Mouse (Mus musculus) gastrocnemius, postnatal 4 days (tissue): ENCODE measurements around the gene Prr36. TPM values are rescaled to one million over a fixed set of nuclear protein-coding genes. Genes with fewer than 3 reads are reported as not detected.
A peak's percentile ranks its signal among the peaks of the same experiment; 100 is the strongest.
"Not testable (repeated sequence)": the region's sequence is repeated elsewhere in the genome, so short reads cannot be mapped to it uniquely, and the experiment has no call there.

Experiments used
- DNase-seq, 2 experiments: peaks; one replicate each; pipeline ENCODE4 v3.0.0; 2021 to 2022; ENCODE audit warnings: low spot score in 2 of 2, mixed read lengths in 2 of 2
- long read RNA-seq, 2 experiments: library from polyadenylated mRNA; stranded (forward); transcript quantifications; one replicate each; pipeline ENCODE4 v2.0.0; 2021
- total RNA-seq, 2 experiments: library from RNA; stranded (reverse); gene quantifications; 2 replicates each; pipeline ENCODE4 v1.2.3; 2021

Gene Prr36
- under 1 TPM; 0.13 to 0.27 TPM for total RNA-seq
- long read RNA-seq, experiment 1 = 0 reads
- long read RNA-seq, experiment 2 = 0 reads

DNA sequence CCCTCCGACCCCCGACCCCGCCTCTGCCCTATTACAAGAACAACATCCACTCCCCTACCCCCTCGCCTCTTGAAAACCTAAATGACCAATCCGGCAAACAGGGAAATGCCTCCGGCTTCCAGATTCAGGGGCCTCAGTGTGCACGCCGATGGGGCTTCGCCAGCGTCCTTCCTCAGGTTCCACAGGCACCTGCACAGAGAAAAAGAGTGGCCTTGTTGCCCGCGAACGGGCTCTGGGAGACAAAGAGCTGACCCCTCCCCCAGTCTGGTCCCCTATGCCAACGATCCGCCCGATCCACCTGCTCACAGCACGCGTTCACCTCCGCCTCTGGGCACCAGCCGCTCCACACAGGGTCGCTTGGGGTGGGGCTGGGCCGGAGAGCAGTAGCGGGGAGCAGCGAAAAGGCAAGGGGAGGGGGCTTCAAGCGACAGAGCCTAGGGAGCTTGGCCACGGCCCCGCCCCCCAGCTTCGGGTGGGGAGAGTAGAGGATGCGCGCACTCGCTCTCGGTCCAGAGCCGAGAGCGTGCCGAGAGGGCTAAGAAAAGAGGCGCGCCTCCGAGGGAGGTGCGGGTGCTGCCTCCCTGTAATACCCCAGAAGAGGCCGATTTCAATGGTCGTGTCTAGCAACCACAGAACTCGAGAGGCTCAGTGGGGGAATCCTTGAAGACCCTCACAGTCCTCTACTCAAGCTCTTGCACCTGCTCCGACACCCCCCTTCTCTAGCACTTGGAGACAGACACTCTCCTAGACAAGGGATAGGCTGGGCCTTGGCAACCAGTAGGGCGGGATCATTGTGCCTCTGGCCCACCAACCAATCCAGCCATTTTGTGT lies at the start of gene Prr36:
TSS of gene Prr36 (minus strand) at position 669 of the 831 bp plus-strand sequence.
- DNase-seq = no peak

DNA sequence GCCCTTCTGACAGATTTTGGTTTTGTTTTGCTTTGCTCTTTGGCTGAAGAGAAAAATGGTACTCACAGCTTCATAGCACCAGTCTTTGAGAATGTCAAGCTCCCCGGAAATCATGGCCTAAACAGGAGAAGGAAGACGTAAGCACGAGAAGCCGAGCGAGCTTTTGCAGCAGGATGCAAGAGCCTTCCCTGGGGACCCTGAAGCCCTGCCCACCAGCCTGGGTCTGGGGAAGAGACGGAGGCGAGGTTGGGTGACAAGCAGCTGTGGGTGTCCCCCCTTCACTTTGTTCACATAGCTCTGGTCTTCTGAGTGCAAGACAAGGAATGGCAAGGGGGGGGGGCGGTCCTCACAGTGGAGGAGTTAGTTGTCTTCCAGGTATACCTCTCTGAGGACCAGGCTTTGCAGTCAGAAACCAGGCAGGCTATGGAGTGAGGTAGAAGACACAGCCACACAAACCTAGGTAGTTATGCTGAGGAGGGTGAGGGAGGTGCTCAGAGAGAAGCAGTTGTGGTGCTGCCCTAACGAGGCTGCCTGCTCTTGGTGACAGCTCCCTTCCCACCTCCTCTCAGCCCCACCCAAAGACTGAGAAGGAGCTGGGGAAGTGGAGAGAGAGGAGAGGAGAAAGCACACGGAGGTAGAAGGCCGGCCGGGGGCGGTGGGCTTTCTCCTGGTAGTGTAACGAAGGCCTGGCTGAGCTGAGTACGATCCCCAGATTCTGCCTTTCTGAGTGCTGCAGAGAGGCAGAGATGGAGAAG lies 48.1 kb upstream of the Prr36 start:
- DNase-seq = no peak

DNA sequence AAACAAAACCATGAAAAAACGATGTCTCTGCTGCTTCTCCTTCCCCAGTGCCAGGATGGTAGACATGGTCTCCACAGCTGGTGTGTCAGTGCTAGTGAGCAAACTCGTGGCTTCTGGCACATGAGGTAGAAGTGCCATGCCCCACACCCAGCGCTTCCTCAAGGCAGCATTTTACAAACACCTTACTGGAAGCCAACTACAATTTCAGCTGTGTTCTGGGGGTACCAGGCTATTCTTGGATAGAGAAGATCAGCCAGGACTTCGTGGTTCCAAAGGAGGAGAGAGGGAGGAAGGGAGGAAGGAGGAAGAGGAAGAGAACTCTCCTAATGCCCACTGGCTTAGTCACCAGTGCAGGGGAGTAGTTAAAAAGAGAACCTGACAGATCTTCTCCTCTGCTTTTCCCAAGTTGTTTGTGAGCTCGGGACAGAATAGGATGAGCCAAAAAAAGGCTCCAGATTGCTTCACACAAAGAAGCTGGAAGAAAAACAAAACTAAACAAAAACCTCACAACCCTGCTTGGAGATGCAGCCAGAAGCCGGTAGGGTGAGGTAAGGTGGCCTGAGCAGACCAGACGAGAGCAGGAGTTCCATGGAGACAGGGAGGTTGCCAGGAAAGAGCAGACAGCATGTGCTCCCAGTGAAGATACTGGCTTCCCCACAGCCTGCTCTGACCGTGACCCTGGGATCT lies 46.0 kb upstream of the Prr36 start:
- DNase-seq = no peak

DNA sequence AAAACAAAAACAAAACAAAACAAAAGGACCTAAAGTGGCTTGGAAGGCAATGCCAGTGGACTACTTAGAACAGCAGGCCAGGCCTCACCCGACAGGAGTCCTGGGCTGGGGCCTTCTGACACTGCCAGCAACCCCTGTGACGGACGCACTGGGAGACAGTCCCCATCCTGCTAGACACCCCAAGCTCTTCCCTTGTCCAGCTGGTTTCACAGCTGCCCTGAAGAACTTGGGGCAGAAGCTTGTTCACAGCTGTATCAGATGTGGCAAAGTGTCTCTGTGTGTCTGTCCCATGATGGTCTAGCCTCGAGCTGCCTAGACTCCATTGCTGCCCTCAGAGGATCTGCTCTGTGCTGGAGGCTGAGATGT lies 42.5 kb upstream of the Prr36 start:
- DNase-seq = no peak

DNA sequence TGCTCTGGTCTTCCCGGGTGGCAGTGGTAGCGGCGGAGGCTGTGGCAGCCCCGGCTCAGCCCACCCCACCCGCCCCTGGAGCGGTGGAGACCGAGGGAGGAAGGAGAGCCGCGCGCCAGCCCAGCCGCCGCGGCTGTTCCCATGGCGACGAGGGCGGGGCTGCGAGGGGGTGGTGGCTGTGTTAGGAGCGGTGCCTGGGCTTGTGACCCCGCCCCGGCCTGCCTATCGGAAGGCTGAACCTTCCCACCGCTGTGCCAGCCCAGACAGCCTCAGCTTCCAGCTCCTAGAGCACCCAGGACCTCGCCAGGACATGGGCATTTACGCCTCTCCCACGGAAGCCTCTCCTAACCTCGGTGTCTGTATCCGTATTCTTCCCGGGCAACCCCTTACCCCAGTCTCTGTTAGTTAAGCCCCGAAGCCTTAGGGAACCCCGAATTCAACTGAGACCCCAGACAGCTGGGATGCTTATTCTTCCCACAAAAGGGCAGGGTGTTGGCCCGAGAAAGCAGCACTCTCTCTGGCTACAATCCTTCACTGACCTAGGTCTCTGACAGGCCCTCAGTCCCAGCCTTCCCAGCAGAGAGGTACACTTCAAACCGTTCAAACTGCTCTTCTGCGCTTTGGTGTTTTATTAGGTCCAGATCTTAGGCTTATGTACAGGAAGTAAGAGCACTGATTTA lies 42.0 kb upstream of the Prr36 start, which contains the start of gene Ctxn1:
TSS of gene Ctxn1 (minus strand) at position 150 of the 680 bp plus-strand sequence.
- DNase-seq = peak; percentile 82 to 92

DNA sequence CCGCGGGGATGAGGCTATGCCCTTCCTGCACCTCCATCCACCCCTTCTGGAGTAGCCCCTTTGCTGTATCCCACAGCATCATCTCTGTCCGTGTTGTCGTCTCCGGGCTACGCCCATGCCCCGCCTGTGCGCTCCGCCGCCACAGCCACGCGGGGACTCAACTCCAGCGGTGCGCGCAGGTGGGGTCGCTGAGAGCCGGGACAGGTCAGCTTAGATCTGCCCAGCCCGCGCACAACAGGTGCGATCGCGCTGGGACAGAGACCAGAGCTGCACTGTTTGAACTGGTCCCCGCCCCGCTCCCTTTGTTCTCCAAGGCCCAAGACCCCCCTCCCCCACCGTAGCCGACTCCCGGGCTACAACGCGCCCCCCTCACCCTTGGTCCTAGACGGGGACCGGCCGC lies 41.4 kb upstream of the Prr36 start:
- no peak for DNase-seq

DNA sequence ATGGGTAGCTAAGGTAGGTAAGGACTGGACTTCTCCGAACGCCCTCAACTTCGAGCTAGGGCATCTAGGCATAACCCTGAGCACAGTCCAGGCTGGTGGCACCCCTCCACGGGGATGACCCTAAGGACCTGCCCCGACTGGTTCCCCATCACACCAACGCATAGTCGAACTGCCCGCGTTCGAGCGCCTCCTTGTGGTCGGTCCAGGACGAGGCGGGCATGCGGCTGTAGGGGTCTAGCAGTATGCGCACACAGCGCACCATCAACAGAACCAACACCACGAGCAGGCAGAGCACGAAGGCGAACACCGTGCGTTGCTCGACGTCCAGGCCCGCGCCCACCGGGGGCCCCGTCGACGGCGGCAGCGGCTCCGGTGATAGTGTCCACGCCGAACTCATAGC lies 41.0 kb upstream of the Prr36 start:
- DNase-seq = peak; percentile 63 to 81

DNA sequence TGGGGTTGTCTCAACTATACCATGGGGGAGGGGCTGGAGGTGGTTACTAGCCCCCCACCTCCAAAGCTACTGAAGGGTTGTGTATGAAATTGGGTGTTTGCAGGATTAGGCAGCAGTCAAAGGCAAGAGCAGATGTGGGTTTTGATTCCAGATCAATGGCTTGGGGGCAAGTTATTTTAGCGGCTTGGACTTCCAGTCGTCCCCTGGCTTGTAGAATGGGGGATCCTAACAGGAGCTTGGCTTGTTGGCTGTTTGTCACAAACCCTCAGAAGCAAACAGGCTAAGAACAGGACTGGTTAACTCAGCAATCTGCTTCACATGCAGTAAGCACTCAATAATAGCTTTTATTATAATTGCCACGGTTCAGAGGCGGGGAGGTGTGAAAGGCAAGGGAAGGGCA lies 40.1 kb upstream of the Prr36 start:
- DNase-seq = no peak

DNA sequence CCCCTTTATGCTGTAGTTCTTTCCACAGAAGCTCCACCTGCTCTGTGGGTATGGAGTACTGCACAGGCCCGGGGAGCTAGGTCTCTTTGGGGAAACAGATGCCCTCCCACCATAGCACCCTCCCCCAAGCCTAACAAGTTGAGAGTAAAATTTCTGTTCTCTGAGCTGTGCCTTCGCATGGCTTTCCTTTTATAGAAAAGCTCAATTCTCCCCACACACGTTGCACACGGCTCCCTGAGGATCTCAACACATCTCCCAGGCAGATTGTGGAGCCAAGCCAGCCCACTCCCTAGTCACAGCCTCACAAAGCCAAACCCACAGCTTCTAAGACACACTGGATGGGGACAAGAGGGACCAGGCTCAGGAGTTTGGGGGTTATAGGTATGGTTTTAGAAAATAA lies 39.7 kb upstream of the Prr36 start:
- no peak for DNase-seq

DNA sequence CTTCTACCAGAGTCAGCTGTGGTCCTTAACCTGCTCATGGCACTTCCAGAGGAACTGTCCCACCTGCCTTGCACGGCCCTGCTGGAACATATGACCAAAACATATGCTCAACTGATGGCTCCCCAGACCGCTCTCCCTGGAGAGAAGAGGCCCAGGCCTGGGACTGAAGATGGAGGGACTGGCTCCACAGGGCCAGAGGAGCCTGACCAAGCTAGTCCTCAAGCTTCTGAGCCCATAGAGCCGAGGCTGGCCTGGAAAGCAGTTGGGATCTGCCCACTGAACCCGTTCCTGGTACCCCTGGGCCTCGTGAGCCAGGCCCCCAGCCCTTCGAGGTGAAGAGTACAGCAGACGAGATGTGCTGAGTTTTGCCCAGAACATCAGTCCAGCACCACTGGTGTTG lies 38.2 kb upstream of the Prr36 start:
- DNase-seq = not testable (repeated sequence)

DNA sequence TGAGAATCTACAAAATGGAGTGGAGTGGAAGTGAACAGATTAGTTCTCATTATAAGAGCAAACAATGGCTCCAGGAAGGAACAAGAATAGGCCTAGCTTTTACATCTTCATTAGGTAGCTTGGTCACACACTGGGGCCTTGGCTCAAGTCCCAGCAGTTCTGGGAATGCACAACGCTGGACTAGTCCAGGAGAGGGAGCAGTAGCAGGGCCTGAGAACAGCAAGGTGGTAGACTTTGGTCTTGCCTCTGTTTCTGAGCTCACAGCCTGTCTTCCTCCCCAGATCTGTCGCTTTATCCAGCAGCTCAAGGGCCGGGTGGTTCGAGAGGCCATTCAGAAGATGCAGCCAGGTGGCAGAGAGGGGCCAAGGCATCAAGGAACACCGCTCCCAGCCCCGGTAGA lies 36.7 kb upstream of the Prr36 start:
- peak in 1 of 2 experiments; percentile 50 for DNase-seq

DNA sequence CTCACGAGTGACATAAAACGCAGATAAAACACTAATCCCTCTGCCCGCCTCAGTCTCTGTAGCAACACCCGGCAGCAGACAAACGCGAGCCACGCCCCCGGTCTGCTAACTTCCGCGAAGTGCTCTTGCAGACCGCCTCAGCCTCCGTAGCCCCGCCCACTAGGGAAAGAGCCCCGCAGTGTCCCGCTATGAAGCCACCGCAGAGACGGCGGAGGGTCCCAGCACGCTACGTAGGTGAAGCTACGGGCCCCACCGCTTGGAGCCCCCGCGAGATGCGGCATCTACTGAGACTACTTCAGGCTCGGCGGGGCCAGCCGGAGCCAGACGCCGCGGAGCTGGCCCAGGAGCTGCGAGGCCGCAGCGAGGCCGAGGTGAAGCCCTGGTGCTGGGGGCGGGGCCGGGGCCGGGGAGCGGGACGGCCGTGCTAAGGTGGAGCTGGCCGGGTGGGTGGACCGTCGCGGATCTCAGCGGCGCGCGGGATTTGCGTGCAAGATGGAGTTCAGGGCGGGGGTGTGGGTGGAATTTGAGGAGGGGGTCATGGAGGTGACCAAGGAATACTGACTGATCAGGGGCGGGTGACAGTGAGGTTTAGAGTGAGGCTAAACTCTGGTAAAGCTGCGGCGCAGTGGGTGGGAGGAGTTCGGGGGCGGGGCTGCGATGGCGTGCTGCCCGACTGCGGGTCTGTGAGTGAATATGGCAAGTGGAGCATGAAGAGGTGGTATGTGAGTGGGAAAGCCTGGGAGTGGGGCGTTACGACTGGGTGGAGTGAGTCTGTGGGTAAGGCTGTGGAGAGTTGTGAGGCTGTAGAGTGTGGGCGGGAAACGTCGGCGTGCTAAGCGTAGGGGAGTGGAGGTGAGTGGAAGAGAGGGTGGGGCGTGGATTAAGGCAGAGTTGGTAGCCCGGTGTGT lies 35.9 kb upstream of the Prr36 start, which contains the start of gene Snapc2:
TSS of gene Snapc2 (plus strand) at position 147 of the 908 bp plus-strand sequence.
- peak; percentile 91 to 98 for DNase-seq

DNA sequence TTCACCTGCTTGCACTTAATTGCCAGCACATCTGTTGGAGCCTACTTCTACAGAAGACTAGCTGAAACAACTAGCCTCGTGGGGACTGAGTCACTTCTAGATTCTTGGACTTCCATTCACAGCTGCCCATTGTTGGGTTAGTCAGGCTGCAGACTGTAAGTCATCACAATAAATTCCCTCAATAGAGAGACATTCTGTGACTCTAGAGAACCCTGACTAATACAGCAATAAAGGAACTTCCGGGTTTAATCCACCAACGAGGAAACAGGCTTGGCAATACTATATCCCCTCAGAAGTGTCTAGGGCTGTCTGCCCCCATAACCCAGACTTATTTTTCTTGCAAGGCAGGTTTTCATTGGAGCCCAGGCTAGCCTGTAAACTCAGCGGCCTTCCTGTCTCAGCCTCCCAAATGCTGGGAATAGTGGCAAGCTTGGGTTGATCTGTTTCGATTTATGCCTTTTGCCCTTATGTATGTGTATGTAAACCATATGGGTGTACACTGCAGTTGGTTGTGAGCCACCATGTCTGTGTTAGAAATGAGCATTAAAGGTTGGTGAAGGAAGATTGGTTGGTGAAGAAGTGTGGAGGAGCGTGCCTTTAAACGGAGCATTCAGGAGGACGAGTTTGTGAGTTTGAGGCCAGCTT lies 35.0 kb upstream of the Prr36 start:
- no peak for DNase-seq

DNA sequence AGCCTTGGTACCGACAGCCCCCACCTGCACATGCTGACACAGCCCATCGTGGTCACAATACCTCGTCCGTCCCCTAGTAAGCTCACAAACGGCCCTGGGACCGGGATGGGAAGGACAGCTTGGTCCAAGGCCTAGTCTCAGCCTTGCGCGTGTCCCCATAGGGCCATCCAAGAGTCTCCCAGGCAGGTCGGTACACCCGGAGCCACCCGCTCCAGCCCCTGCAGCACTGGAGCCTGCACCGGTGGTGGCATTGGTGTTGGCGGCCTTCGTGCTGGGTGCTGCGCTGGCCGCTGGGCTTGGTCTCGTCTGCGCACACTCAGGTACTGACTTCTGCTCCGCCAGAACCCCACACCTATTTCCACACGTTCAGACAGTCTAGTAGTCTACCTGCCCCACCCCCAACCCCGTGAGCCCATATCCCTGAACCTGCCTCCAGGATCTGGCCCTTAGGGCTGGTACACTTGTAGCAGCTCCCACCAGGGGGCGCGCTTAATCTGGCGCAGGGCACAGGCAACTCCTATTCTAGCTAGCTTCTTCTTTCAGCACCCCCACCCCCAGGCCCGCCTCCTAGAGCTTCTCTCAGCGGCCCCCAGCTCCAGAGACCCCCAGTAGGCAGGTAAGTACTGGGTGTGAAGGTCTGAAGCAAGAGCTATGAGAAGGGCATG lies 33.2 kb upstream of the Prr36 start:
- DNase-seq = peak; percentile 81 to 85

DNA sequence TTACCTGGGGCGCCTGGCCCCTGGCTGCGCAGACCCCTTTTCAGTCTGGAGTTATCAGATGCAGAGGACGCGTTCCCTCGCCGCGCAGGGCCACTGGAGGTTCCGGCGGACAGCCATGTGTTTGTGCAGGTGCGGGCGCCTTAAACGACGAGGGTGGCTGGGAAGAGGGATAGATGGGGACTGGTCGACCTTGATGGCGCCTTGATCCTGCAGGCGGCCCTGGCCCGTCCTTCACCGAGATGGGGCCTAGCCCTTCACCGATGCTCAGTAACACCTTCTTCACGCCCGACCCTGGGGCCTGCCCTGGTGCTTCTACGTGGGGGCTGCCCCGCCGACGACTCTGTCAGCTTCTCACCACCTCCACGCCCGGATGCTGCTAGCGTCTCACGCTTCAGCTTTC lies 32.0 kb upstream of the Prr36 start:
- DNase-seq = peak; percentile 61 to 67

DNA sequence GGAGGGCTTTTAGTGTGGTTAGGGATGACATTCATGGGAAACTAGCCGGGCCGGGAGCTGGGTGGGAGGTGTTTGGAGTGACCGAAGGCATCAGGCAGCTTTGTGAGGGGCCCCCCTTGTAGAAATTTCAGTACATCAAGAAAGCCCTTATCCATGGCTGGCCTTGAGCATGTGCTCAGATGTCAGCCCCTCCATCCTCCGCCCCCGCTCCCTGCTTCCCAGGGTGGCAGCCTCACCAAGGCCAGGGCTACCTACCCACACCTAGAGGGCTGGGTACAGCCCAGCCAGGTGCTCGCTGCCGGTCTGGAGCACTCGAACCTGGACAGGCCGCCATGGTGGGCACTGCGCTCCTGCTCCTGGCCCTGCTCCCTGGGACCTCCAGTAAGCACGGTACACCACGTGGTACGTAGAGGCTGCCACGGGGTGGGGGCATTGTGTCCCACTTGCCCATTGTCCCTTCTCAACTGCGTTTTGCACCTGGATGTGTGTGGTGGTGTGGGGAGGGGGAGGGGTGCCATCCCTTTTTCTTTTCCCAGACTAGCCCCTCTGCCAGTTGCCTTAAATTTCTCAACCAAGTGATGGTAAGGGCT lies 30.8 kb upstream of the Prr36 start, which contains the start of gene Tgfbr3l:
TSS of gene Tgfbr3l (plus strand) at position 264 of the 590 bp plus-strand sequence.
- no peak for DNase-seq

DNA sequence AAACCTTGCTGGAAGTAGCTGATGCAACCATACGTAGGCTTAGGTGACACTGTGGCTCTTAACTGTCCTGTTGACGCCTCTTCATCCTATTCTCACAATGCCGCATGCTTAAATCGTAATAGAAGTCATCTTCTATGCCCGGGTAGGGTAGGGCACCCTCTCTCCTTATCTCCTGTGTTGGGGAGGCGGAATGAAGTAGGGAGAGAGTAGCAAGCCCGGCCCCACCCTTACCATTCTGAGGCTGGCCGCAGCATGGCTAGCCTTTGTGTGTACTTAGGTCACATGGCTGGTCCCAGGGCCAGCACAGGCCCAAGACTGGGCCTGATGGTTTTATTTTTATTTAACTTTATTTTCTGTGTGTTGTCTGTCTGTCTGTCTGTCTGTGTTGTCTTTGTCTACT lies 30.0 kb upstream of the Prr36 start:
- no peak for DNase-seq

DNA sequence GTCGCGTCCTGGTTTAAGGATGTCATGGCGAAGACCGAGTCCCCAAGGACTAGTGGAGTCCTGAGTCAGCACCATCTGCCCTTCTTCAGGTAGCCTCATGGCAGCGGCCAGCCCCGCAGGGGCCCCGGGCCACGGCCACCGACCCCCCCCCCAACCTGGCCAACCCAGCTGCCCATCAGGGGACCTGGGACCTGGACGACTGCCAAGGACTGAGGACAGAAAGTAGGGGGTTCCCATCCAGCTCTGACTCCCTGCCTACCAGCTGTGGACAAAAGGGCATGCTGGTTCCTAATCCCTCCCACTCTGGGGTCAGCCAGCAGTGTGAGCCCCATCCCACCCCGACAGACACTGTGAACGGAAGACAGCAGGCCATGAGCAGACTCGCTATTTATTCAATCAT lies 28.5 kb upstream of the Prr36 start:
- DNase-seq = no peak
